Mouse (Mus musculus) heart, adult 2 months (tissue): ENCODE data around the gene Fgfr2. TPM values are rescaled to one million over a fixed set of nuclear protein-coding genes. Genes with fewer than 3 reads are reported as not detected.

Source experiments
- DNase-seq, 2 experiments: peaks; one replicate each; pipeline ENCODE4 v3.0.0; 2021
- H3K27ac ChIP-seq: fragments of 200-600 bp; 2 replicates; pipeline ENCODE4 v1.8.1; 2022
- H3K27me3 ChIP-seq: fragments of 200-500 bp; 2 replicates; pipeline ENCODE4 v1.6.1; 2012; ENCODE audit warnings: mild to moderate bottlenecking, low read length, inconsistent platforms, mixed read lengths; ENCODE audit not compliant: control insufficient read depth, insufficient read depth
- H3K36me3 ChIP-seq: fragments of 200-500 bp; 2 replicates; pipeline ENCODE4 v1.6.1; 2012; ENCODE audit warnings: low read length, inconsistent platforms; ENCODE audit not compliant: control insufficient read depth, insufficient read depth
- H3K4me1 ChIP-seq: fragments of 200-500 bp; 2 replicates; pipeline ENCODE4 v1.6.1; 2011; ENCODE audit warnings: low read length; ENCODE audit not compliant: control insufficient read depth, insufficient read depth
- H3K4me3 ChIP-seq: fragments of 200-600 bp; 2 replicates; pipeline ENCODE4 v1.8.1; 2022
- H3K79me2 ChIP-seq: fragments of 200-500 bp; replicated peaks from 2 replicates; pipeline ENCODE4 v1.6.1; 2012; ENCODE audit warnings: mild to moderate bottlenecking, inconsistent platforms, low read length, moderate library complexity, mixed read lengths; ENCODE audit not compliant: control insufficient read depth, insufficient read depth
- H3K9ac ChIP-seq: fragments of 200-500 bp; 2 replicates; pipeline ENCODE4 v1.6.1; 2012; ENCODE audit warnings: low read depth, mild to moderate bottlenecking, control low read depth, inconsistent platforms, low read length, mixed read lengths
- CTCF ChIP-seq: fragments of 200-600 bp; IDR thresholded peaks from 2 replicates; pipeline ENCODE4 v1.8.1; 2022; ENCODE audit warnings: antibody characterized with exemption, mild to moderate bottlenecking, moderate library complexity
- EP300 ChIP-seq: fragments of 200-500 bp; IDR thresholded peaks from 2 replicates; pipeline ENCODE4 v1.6.1; 2011; ENCODE audit warnings: low read depth, low read length, control low read depth; ENCODE audit not compliant: insufficient read depth
- POLR2A ChIP-seq: fragments of 200-500 bp; IDR thresholded peaks from 2 replicates; pipeline ENCODE4 v1.6.1; 2011; ENCODE audit warnings: mild to moderate bottlenecking, low read depth, low read length, control low read depth; ENCODE audit not compliant: insufficient read depth
- WGBS: fragments of 180-500 bp; shearing (Covaris S2); methylation state at CpG from one replicate; pipeline ENCODE4 v1.1.7; 2018; 5-methylcytosine and 5-hydroxymethylcytosine counted together
- intact Hi-C: fragments of 180-260 bp; cut with DNase I; formaldehyde crosslinking; loops from one replicate; pipeline ENCODE4 v1.15.1; 2025
- polyA plus RNA-seq: library from polyadenylated mRNA; depleted of rRNA; stranded (reverse); fragments of >200 nt; gene quantifications from 2 replicates; pipeline ENCODE4 v1.2.3, GENCODE M21; 2012
- total RNA-seq, 2 experiments: library from RNA; stranded (reverse); gene quantifications; 2 replicates each; pipeline ENCODE4 v1.2.3; 2021

Fgfr2 gene
- total and polyA plus RNA-seq, 3 experiments: 1.1 to 2.0 (median 1.3) TPM

GRCm38 (mm10) chr7:132631313-132631712 lies 491.8 kb downstream of the Fgfr2 start:
- Histone ChIP-seq H3K9ac (no peak overlapping the region), H3K4me3 (no peak overlapping the region), H3K27me3 (no peaks in the 10 kb centered on the region), H3K4me1 (peaks cover 2% of the 10 kb centered on the region; the same call in 1 of the 2 replicates), H3K27ac (no peak overlapping the region), H3K36me3 (peaks cover 4% of the 10 kb centered on the region; the same call in 1 of the 2 replicates), H3K79me2 (no peaks in the 10 kb centered on the region)
- no peak for DNase-seq
- intact Hi-C loops: no loop called here
- 73% methylated on average over 11 of the region's 11 CpGs for WGBS
- TF ChIP-seq POLR2A (no peak), CTCF (no peak), EP300 (no peak)

- intact Hi-C loops: no loop called here
- 43% methylated on average over 3 of the region's 3 CpGs for WGBS
- Histone ChIP-seq H3K27ac (peak overlapping the region; percentile 89), H3K27me3 (no peaks in the 10 kb centered on the region), H3K4me1 (peaks cover 2% of the 10 kb centered on the region; the same call in 1 of the 2 replicates), H3K9ac (no peak overlapping the region), H3K4me3 (no peak overlapping the region), H3K79me2 (no peaks in the 10 kb centered on the region), H3K36me3 (peaks cover 4% of the 10 kb centered on the region; the same call in 1 of the 2 replicates)
- TF ChIP-seq CTCF (no peak), EP300 (no peak), POLR2A (no peak)
- peak in 1 of 2 experiments; percentile 33 for DNase-seq
These were observed 495.7 kb downstream of the Fgfr2 start for GRCm38 (mm10) chr7:132627448-132627847.

GRCm38 (mm10) chr7:132626174-132626573 lies 497.0 kb downstream of the Fgfr2 start:
- no peak overlapping the region for H3K27ac ChIP-seq
- TF ChIP-seq POLR2A (no peak), EP300 (no peak), CTCF (no peak)
- WGBS: 67% methylated on average over 4 of the region's 4 CpGs
- no peaks in the 10 kb centered on the region for H3K27me3 ChIP-seq
- H3K9ac ChIP-seq: no peak overlapping the region
- H3K36me3 ChIP-seq: peaks cover 4% of the 10 kb centered on the region; the same call in 1 of the 2 replicates
- peaks cover 2% of the 10 kb centered on the region; the same call in 1 of the 2 replicates for H3K4me1 ChIP-seq
- DNase-seq: no peak
- no peaks in the 10 kb centered on the region for H3K79me2 ChIP-seq
- H3K4me3 ChIP-seq: no peak overlapping the region
- intact Hi-C loops: no loop called here

GRCm38 (mm10) chr7:132624161-132624560 lies 499.0 kb downstream of the Fgfr2 start:
- intact Hi-C loops: no loop called here
- Histone ChIP-seq H3K36me3 (peaks cover 4% of the 10 kb centered on the region; the same call in 1 of the 2 replicates), H3K4me1 (peaks cover 2% of the 10 kb centered on the region; the same call in 1 of the 2 replicates), H3K27ac (no peak overlapping the region), H3K79me2 (no peaks in the 10 kb centered on the region), H3K4me3 (no peak overlapping the region), H3K27me3 (no peaks in the 10 kb centered on the region), H3K9ac (no peak overlapping the region)
- TF ChIP-seq CTCF (no peak), POLR2A (no peak), EP300 (no peak)
- 54% methylated on average over 10 of the region's 10 CpGs for WGBS
- no peak for DNase-seq

- H3K9ac ChIP-seq: no peak overlapping the region
- no peak for TF ChIP-seq EP300
- no peak for TF ChIP-seq POLR2A
- intact Hi-C loops: no loop called here
- DNase-seq: peak in 1 of 2 experiments; percentile 14
- H3K79me2 ChIP-seq: no peaks in the 10 kb centered on the region
- no peak overlapping the region for H3K4me3 ChIP-seq
- no peaks in the 10 kb centered on the region for H3K4me1 ChIP-seq
- 89% methylated on average over 15 of the region's 15 CpGs for WGBS
- H3K36me3 ChIP-seq: no peaks in the 10 kb centered on the region
- H3K27ac ChIP-seq: no peak overlapping the region
- H3K27me3 ChIP-seq: no peaks in the 10 kb centered on the region
These were observed 502.9 kb downstream of the Fgfr2 start for GRCm38 (mm10) chr7:132619975-132620918.

- 92% methylated on average over 8 of the region's 8 CpGs for WGBS
These were observed 503.6 kb downstream of the Fgfr2 start for GRCm38 (mm10) chr7:132619549-132619948.

More at GRCm38 (mm10) chr7:132619549-132619948, 503.6 kb downstream of the Fgfr2 start:
- H3K4me3 ChIP-seq: no peak overlapping the region
- H3K4me1 ChIP-seq: no peaks in the 10 kb centered on the region
- intact Hi-C loops: no loop called here
- H3K27me3 ChIP-seq: no peaks in the 10 kb centered on the region
- H3K27ac ChIP-seq: no peak overlapping the region
- H3K79me2 ChIP-seq: no peaks in the 10 kb centered on the region
- no peaks in the 10 kb centered on the region for H3K36me3 ChIP-seq
- TF ChIP-seq POLR2A (no peak), EP300 (no peak), CTCF (no peak)
- H3K9ac ChIP-seq: no peak overlapping the region
- DNase-seq: no peak
